Mouse (Mus musculus): ENCODE measurements around the gene Gm9780. TPM values are rescaled to one million over a fixed set of nuclear protein-coding genes. Genes with fewer than 3 reads are reported as not detected.

Gene Gm9780
- under 1 TPM in 1 of 2 experiments, not detected in 1; 0.47 TPM for total RNA-seq (2023)

GRCm38 (mm10) chr14:26042611-26043010 is at the start of gene Gm9780:
Gene Gm9780, minus strand, starts transcription at chr14:26042711.

GRCm38 (mm10) chr14:26081997-26082396 is 39.5 kb upstream of the Gm9780 start, which contains the start of gene Cphx3:
Gene Cphx3, plus strand, starts transcription at chr14:26082297.

DNA sequence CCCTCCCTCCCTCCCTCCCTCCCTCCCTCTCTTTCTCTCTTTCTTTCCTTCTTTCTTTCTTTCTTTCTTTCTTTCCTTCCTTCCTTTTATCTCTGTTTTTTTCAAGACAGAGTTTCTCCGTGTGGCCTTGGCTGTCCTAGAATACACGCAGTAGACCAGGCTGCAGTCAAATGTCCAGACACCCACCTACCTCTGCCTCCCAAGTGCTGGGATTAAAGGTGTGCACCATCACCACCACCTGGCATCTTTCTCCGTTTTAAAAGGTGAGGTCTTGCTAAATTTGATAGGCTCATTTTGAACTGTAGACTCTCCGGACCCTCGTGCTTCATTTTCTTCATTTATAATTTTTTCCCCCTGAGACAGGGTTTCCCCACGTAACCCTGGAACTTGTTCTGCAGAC is 38.7 kb upstream of the Gm9780 start, which contains the start of gene Cphx2:
Gene Cphx2, plus strand, starts transcription at position 301 of the 400 bp plus-strand sequence.

GRCm38 (mm10) chr14:26067325-26067633 is 24.8 kb upstream of the Gm9780 start, which contains the start of gene Tmem254c:
Gene Tmem254c, minus strand, starts transcription at chr14:26067355.

DNA sequence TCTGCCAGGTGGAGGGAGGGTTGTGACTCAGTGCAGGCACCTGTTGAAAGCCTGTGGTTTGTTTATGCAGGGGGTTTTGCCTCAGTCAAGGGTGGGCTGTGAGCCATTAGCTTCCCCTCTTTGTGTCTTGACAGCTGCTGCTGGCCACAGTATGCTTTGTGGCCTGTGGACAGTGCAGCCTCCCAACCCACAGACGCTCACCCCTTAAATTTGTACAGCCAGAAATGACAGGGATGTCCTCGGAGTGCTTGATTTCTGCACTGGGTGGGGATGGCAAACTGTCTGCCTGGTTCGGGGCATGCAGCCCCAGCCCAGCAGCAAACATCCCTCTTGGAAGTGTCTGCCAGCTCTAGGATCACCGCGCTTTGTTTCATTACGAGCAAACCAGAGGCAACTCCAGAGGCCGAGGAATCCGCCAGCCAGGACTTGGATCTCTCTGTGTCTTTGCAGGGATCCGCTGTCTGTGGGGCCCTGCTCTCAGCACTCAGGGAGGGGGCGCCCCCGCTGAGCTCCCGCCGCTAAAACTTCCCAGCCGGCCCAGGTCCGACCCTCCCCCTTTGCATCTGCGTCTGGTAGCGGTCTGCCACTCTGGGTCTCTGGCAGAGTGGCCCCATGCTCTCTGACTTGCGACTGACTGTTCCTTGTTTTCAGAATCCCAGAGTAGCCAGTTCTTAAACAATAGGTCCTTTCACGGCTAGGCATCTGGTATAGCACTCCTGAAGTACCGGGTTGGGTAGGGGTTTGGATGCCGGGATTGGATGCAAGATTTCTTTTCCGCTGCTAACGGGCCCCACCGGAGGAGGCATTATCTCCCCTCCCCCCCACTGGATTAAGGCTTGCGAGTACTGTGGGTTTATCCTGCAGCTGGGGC is 63.9 kb downstream of the Gm9780 start, which contains the start of gene Duxbl1:
Gene Duxbl1, plus strand, starts transcription at position 207 of the 871 bp plus-strand sequence.

Other genes starting within 250 kb of the Gm9780 start
- gene Anxa11, start 200.6 kb downstream of the Gm9780 start, total RNA-seq (2023): 100 to 1,000 TPM; 104 to 106 TPM
- not detected for gene Plac9a, start 139.6 kb downstream of the Gm9780 start, total RNA-seq (2023)
- gene Tmem254a, start 115.0 kb downstream of the Gm9780 start, total RNA-seq (2023): 1 to 10 TPM in 1 of 2 experiments, under 1 TPM in 1; 0.55 to 1.2 TPM
- gene Cphx1, start 104.4 kb downstream of the Gm9780 start, total RNA-seq (2023): not detected
- not detected for gene Duxbl1, start 64.1 kb downstream of the Gm9780 start, total RNA-seq (2023)
- gene Tmem254c, start 24.6 kb upstream of the Gm9780 start, total RNA-seq (2023): 10 to 100 TPM in 1 of 2 experiments, 1 to 10 TPM in 1; 1.5 to 11.5 TPM
- gene Cphx2, start 38.8 kb upstream of the Gm9780 start, total RNA-seq (2023): not detected
- gene Cphx3, start 39.6 kb upstream of the Gm9780 start, total RNA-seq (2023): not detected
- gene Duxbl2, start 75.6 kb upstream of the Gm9780 start, total RNA-seq (2023): not detected
- gene Plac9b, start 139.8 kb upstream of the Gm9780 start, total RNA-seq (2023): not detected
- gene Tmem254b, start 164.3 kb upstream of the Gm9780 start, total RNA-seq (2023): 10 to 100 TPM in 1 of 2 experiments, 1 to 10 TPM in 1; 4.8 to 12.2 TPM
- not detected for gene Duxbl3, start 215.3 kb upstream of the Gm9780 start, total RNA-seq (2023)

Measured in monocyte, adult 59 days (primary cell).